Mouse (Mus musculus): ENCODE data around the gene Mtg2. TPM values are rescaled to one million over a fixed set of nuclear protein-coding genes. Genes with fewer than 3 reads are reported as not detected.

Gene Mtg2
- polyA plus RNA-seq (2014; fragmentation: Illumina TruSeq; extraction: RNeasy Lipid Tissue Mini Kit (QIAGEN cat#74804); ENCODE audit: low read depth, low replicate concordance): 1.9 TPM

GRCm38 (mm10) chr2:180070481-180071453, at the start of gene Mtg2:
Mtg2 (plus strand) TSS chr2:180070588.

GRCm38 (mm10) chr2:180024401-180025098, 45.8 kb upstream of the Mtg2 start, which contains the start of gene Lsm14b:
Lsm14b (plus strand) TSS chr2:180024987.

GRCm38 (mm10) chr2:180042256-180042857, 28.0 kb upstream of the Mtg2 start, which contains the start of the genes Psma7 and Ss18l1:
Psma7 (minus strand) TSS chr2:180042433.
Ss18l1 (plus strand) TSS chr2:180042509.

GRCm38 (mm10) chr2:180103978-180104658, 33.7 kb downstream of the Mtg2 start, which contains the start of gene Hrh3:
Hrh3 (minus strand) TSS chr2:180104488.

GRCm38 (mm10) chr2:180118661-180119438, 48.5 kb downstream of the Mtg2 start, which contains the start of gene Osbpl2:
Osbpl2 (plus strand) TSS chr2:180119306.

Other genes with a start within 250 kb of the Mtg2 start
- 7.1 TPM for gene Taf4, start 93.9 kb upstream of the Mtg2 start, polyA plus RNA-seq (2014; fragmentation: Illumina TruSeq; extraction: RNeasy Lipid Tissue Mini Kit (QIAGEN cat#74804); ENCODE audit: low read depth, low replicate concordance)
- gene Lsm14b, start 45.6 kb upstream of the Mtg2 start, polyA plus RNA-seq (2014; fragmentation: Illumina TruSeq; extraction: RNeasy Lipid Tissue Mini Kit (QIAGEN cat#74804); ENCODE audit: low read depth, low replicate concordance): 19.6 TPM
- gene Psma7, start 28.2 kb upstream of the Mtg2 start, polyA plus RNA-seq (2014; fragmentation: Illumina TruSeq; extraction: RNeasy Lipid Tissue Mini Kit (QIAGEN cat#74804); ENCODE audit: low read depth, low replicate concordance): 59.1 TPM
- 4.0 TPM for gene Ss18l1, start 28.1 kb upstream of the Mtg2 start, polyA plus RNA-seq (2014; fragmentation: Illumina TruSeq; extraction: RNeasy Lipid Tissue Mini Kit (QIAGEN cat#74804); ENCODE audit: low read depth, low replicate concordance)
- gene Hrh3, start 33.9 kb downstream of the Mtg2 start, polyA plus RNA-seq (2014; fragmentation: Illumina TruSeq; extraction: RNeasy Lipid Tissue Mini Kit (QIAGEN cat#74804); ENCODE audit: low read depth, low replicate concordance): not detected
- 25.0 TPM for gene Osbpl2, start 48.7 kb downstream of the Mtg2 start, polyA plus RNA-seq (2014; fragmentation: Illumina TruSeq; extraction: RNeasy Lipid Tissue Mini Kit (QIAGEN cat#74804); ENCODE audit: low read depth, low replicate concordance)
- gene Adrm1, start 100.9 kb downstream of the Mtg2 start, polyA plus RNA-seq (2014; fragmentation: Illumina TruSeq; extraction: RNeasy Lipid Tissue Mini Kit (QIAGEN cat#74804); ENCODE audit: low read depth, low replicate concordance): 20.7 TPM
- 0.26 TPM for gene Lama5, start 155.3 kb downstream of the Mtg2 start, polyA plus RNA-seq (2014; fragmentation: Illumina TruSeq; extraction: RNeasy Lipid Tissue Mini Kit (QIAGEN cat#74804); ENCODE audit: low read depth, low replicate concordance)
- gene Rps21, start 186.8 kb downstream of the Mtg2 start, polyA plus RNA-seq (2014; fragmentation: Illumina TruSeq; extraction: RNeasy Lipid Tissue Mini Kit (QIAGEN cat#74804); ENCODE audit: low read depth, low replicate concordance): 101 TPM
- 11.5 TPM for gene Cables2, start 202.9 kb downstream of the Mtg2 start, polyA plus RNA-seq (2014; fragmentation: Illumina TruSeq; extraction: RNeasy Lipid Tissue Mini Kit (QIAGEN cat#74804); ENCODE audit: low read depth, low replicate concordance)
- not detected for gene Rbbp8nl, start 219.3 kb downstream of the Mtg2 start, polyA plus RNA-seq (2014; fragmentation: Illumina TruSeq; extraction: RNeasy Lipid Tissue Mini Kit (QIAGEN cat#74804); ENCODE audit: low read depth, low replicate concordance)